Mouse (Mus musculus): Measurements from ENCODE around the gene S100a10.

The S100a10 gene

DNA sequence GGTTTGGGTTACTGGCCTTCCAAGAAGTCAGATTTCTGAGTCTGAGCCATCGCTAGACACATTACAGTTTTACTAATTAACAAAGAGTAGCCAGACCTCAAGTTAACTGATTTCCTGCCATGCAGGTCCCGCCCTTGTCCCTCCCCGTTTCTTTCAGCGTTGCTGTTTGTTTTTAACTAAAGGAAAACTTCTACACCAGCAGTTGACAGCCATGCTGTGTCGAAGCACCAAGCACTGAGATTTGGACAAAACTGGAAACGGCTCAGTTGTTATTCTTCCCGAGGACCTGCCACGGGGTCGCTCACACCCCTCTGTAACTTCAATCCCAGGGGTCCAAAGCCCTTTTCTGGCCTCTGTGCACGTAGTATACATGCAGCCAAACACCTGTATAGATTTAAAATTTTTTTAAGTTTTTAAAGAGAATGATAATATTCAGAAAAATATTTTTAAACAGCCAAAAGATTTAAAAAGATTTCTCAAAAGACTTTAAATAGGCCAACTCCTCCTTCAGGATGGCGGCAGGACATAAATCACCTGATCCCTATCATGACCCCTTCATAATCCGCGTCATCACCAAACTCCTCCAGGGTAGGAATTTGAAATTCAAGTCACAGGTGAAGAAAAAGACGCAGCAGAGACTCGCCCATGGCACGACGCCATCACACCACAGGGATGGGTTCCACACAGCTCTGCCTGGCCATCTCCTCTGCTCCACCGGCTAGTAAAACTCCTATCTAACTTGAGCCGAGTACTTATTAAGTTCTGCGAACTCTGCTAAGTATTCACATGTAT is 6.9 kb upstream of the S100a10 start:
- no peak for DNase-seq (ENCODE audit: low spot score)

- DNase-seq (ENCODE audit: low spot score), result no peak
These were observed 6.2 kb upstream of the S100a10 start for GRCm38 (mm10) chr3:93548541-93549266.

DNA sequence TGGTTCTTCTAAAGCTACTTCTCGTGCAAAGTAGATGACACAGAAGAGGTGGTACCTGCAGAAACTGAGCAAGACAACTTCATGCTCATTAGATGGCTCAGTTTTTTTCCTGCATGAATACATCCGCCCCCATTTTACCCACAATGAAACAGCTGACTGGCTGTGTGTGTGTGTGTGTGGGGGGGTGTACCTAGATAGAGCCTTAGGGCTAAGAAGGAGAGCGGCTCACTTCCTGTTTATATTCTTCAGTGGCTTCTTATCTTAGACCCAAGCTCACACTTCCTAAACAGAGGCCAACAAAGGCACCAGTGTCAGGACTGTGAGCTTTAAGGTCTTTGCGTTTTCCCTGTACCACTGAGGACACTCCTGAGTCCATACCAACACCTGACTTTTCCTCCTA is 4.9 kb upstream of the S100a10 start:
- no peak for DNase-seq (ENCODE audit: low spot score)

DNA sequence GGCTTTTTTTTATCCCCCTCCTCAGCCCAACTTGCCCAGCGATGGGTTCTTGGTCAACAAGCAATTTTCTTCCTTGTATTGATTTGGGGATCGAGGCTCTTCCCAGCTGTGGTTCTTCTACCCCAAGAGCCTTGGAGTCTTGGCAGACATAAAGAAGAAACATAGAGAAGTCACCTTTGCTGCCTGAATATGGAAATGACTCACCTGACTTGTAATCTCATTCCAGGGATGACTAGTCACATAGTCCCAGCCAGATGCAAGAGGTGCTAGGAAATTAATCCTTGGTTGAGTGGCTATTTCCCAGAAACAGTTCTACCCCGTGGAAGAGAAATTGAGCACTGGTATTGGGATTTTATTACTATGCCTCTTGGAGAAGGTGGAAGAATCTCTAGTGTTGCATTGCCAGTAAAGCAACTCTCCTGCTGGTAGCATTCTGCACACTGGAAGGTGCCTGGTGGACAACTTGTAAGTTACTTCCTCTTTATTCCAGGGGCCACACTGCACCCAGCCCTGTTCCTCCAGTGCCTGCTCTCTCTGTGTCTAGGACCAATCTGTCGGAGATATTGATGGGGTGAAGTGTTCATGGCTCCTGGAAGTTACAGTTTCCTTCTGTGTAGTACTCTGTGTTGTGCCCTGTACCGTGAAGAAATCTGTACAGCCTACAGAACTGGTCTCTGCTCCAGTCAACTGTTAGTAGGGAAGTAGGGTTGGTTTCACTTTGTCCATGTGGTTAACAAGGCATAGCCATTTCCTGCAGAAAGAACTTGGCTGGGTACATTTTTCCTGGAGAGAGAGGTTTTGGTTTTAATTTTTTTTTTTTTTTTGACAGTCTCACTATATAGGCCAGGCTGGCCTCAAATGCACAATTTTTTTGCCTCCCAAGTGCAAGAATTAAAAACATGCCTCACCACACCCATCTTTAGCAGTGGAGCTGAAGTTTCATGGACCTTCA is 2.7 kb upstream of the S100a10 start:
- DNase-seq (ENCODE audit: low spot score), result peak; percentile 56

GRCm38 (mm10) chr3:93553311-93553710 is 1.6 kb upstream of the S100a10 start:
- no peak for DNase-seq (ENCODE audit: low spot score)

DNA sequence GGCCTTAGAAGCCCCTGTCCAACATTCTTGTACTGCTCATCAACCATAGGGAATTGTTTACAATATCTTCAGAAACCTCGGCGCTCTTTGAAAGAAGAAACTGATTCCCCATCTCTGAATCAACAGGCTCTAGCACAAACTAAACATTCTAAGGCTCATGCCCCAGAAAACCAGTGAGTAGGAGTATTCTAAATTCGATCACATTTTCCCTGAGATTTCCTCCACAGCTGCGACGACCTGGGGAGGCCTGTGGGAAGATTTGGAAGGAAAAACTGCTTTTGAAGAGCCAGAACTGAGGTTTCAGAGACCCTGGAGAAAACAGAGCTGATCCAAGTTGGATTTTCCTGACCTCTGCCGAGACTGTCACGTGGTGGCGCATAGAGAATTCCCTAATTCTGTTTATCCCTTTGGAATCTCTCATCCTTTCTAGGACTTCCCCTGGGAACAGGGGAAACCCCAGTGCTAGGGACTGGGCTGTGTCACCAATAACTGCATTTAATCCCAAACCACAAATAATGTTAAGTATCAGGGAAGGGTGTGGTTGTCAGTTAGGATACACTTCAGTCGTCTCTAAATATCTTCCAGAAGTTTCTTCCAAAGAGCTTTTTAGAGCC is 1.0 kb upstream of the S100a10 start:
- DNase-seq (ENCODE audit: low spot score), result peak; percentile 39

- DNase-seq (ENCODE audit: low spot score), result no peak
These were observed 400 bp upstream of the S100a10 start for GRCm38 (mm10) chr3:93554379-93554980.

GRCm38 (mm10) chr3:93555878-93556254 is 986 bp downstream of the S100a10 start:
- DNase-seq (ENCODE audit: low spot score), result peak; percentile 85

DNA sequence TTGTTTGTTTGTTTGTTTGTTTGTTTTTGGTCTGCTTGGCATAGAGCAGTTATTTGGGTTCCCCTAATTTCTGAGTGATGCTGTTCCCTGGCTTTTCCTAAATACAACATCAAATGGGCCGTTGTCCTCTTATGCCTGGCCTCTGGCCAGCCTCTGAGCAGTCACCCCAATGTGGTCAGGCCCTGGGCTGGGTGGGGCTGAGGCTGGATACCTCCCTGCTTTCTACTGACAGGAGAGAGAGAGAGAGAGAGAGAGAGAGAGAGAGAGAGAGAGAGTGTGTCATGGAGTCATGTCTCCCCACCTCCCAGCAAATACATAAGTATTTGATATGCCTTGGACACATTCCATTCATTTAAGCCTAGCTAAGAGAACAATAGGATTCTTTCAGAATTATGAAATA is 1.7 kb downstream of the S100a10 start:
- peak; percentile 54 for DNase-seq (ENCODE audit: low spot score)

DNA sequence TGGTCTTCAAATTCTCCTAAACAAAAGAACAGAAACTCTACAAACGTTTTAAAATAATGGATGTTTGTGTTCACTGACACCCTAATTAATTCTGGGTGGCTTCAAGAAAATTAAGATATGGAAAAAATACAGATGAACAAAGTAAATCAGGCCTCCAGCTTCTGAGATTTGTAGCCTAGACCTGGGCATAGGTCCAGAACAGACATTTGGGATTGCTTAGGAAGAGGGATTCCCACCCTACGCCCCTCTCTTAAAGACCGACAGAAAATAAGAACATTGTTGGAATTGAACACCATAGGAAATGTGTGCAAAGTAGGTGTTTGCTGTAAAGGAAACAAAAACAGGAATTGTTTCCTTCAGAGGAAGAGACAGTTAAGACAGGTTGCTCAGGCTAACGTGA is 2.6 kb downstream of the S100a10 start:
- DNase-seq (ENCODE audit: low spot score), result no peak

DNA sequence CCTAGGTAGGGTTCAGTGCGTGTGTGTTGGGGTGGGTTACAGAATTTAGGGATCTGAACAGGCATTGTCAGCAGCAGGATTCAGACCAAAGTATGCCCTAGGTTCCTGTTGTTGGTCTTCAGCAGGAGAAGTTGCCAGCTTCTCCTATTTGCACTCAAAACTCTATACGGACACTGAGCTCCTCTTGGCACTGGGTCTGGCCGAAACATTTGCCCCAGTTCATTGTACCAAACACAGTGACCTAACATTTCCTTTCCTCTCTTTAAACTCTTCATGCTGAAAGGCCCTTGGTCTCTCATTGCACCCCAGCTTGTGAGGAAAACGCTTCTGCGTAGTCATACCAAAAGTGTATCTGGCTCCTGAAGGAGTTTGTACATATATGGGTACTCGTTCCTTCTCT is 5.1 kb downstream of the S100a10 start:
- peak; percentile 70 for DNase-seq (ENCODE audit: low spot score)

GRCm38 (mm10) chr3:93562372-93562771 is 7.5 kb downstream of the S100a10 start:
- DNase-seq (ENCODE audit: low spot score), result no peak

GRCm38 (mm10) chr3:93563216-93563615 is 8.3 kb downstream of the S100a10 start:
- DNase-seq (ENCODE audit: low spot score), result no peak

DNA sequence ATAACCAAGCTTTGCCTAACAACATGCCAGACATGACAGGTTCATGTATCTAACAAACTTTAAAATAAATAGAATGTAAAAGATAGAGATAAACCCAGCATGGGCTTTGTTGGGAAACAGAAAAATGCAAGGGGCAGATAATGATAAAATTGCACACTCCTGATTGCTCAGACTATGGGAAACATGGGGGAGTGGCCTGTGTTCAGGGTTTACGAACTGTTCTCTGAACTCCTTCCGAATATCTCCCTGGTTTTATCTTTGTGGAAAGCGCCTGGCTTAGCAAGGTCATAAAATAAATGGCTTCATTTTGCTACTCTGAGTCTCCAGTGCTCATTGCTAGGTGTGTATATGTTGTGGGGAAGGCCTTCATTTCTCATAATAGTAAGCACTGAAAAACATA is 12.0 kb downstream of the S100a10 start:
- DNase-seq (ENCODE audit: low spot score), result no peak

DNA sequence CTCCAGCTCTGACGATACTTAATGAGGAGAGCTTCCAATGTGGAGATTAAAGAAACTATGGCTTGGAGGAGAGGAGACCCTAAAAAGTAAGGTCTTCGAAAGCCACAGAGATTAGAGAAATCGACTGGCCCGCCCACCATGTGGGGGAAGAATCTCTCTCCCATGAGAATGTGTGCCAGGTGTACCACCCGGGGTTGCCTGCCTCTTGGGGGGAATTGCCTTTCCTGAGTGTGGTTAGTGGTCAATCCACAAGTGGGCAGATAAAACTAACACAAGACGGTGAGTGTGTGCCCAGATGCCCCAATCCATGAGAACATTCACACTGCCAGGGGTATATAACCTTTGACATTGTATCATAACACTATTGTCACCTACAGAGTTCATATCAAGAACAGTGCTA is 12.8 kb downstream of the S100a10 start:
- no peak for DNase-seq (ENCODE audit: low spot score)

- DNase-seq (ENCODE audit: low spot score), result peak; percentile 98
These were observed 13.7 kb downstream of the S100a10 start for GRCm38 (mm10) chr3:93568428-93569040.

DNA sequence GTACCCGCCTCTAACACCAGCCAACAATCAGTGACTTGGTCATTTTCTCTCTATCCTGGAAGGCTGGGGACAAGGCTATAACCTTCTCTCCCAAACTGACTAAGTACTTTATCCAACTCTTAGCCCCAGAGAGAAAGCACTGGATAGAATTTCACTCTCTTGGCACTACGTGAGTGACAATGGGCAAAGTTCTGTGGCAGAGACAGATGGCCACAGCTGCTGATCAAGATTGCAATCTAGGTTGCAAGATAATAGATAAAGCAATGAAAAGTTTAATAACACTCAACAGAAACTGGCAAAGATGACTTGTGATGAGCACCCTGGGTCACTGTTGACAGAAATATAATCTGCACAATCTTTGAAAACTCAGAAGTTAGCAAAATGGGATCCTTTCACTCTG is 14.2 kb downstream of the S100a10 start:
- DNase-seq (ENCODE audit: low spot score), result no peak

GRCm38 (mm10) chr3:93572058-93572791 is 17.3 kb downstream of the S100a10 start:
- DNase-seq (ENCODE audit: low spot score), result peak; percentile 77

DNA sequence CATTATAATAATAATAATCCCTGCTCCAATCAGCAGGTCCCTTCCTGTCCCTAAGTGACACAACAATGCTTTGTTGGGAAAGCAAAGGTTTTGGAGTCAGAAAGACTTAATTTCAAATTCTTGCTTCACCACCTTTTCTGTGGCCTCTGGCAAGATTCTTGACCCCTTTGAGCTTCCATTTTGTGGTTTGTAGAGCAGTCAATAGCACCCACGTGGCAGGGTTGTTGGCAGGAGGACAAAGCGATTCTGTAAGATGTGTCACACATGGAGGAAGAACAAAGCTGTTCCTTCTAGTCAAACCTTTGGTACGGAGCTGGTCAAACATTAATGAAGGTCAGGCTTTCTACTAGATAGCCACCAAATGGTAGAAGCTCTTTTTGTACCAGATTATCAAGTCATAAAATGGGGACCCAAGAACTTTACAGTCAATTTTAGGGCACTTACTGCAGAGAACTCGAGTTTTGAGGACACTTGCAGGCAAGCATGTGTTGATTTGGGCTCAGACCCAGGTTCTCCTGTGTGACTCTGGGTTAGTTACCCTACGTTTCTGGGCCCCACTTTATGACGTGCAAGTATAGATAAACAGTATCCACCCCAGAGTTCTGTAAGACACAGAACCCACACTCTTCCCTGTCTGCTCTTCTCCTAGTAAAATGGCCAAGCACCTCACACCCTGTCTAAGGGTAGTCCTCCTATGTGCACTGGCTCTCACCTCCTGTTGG is 24.6 kb downstream of the S100a10 start:
- DNase-seq (ENCODE audit: low spot score), result peak; percentile 77

- DNase-seq (ENCODE audit: low spot score), result no peak
These were observed 25.1 kb downstream of the S100a10 start for GRCm38 (mm10) chr3:93580039-93580403.
